15 mouse cellular contexts compared by ENCODE assay signal in genomic region chr7:24487403-24487802, GRCm38 (mm10). TPM values are rescaled to one million over a fixed set of nuclear protein-coding genes. Genes with fewer than 3 reads are reported as not detected.
DNase-seq lines count a peak whose midpoint lies in the region; ATAC-seq and TF ChIP-seq lines count a peak whose summit lies in the region.
"Had no signal": no experiment of that assay in that cellular context is flagged by ENCODE, and none has a peak within 500 bp of the region (broad histone marks: within the 10 kb centered on the region; RNA-seq: fewer than 3 reads in every experiment).

No protein-coding gene starts in this region.

- H3K9me3 ChIP-seq in forebrain, embryonic 10.5 days = no peaks in the 10 kb centered on the region
- no peaks in the 10 kb centered on the region for H3K9me3 ChIP-seq in hindbrain, embryonic 13.5 days
- H3K9me3 ChIP-seq in midbrain, embryonic 16.5 days (replicated peaks; ENCODE audit: control insufficient read depth, low read length, poor library complexity, severe bottlenecking) = no peaks in the 10 kb centered on the region
- H3K9me3 ChIP-seq: heart, embryonic 15.5 days; limb, embryonic 13.5 days had no signal

- TF ChIP-seq CTCF in kidney, adult 2 months (conservative IDR thresholded peaks at IDR 0.05; ENCODE audit: insufficient read depth, insufficient read length, low read depth, low read length) = no peak

- no peaks in the 10 kb centered on the region for H3K27me3 ChIP-seq in kidney, adult 2 months (replicated peaks; ENCODE audit: control insufficient read depth, insufficient read depth, low read length)
- peaks cover 36% of the 10 kb centered on the region for H3K27me3 ChIP-seq in forebrain, embryonic 10.5 days (ENCODE audit: poor library complexity, severe bottlenecking)
- H3K27me3 ChIP-seq in hindbrain, embryonic 13.5 days = no peaks in the 10 kb centered on the region
- no peaks in the 10 kb centered on the region for H3K27me3 ChIP-seq in midbrain, embryonic 16.5 days (ENCODE audit: control insufficient read depth, insufficient read depth, low read depth, low read length)

- DNase-seq in kidney, adult 2 months = no peak
- no peak for DNase-seq in kidney, postnatal 25 days
- DNase-seq in forebrain, embryonic 10.5 days (ENCODE audit: extremely low spot score, low spot score) = no peak
- DNase-seq in heart, postnatal 4 days = no peak
- DNase-seq in thymus, postnatal 4 days = no peak
- DNase-seq in spleen, adult 12 weeks (ENCODE audit: low spot score) = no peak
- DNase-seq: gastrocnemius, postnatal 25 days; thymus, adult 18-20 months had no signal

- H3K4me3 ChIP-seq in kidney, adult 2 months (ENCODE audit: insufficient read depth, low read depth, low read length) = no peak overlapping the region
- peak overlapping the region; percentile 13; the same call in 1 of the 2 replicates for H3K4me3 ChIP-seq in forebrain, embryonic 10.5 days
- no peak overlapping the region for H3K4me3 ChIP-seq in hindbrain, embryonic 13.5 days
- H3K4me3 ChIP-seq in midbrain, embryonic 16.5 days (ENCODE audit: low read depth, low read length) = no peak overlapping the region; the same call in 1 of the 2 replicates
- H3K4me3 ChIP-seq: heart, embryonic 15.5 days; limb, embryonic 13.5 days had no signal

- H3K27ac ChIP-seq in kidney, adult 2 months (ENCODE audit: insufficient read depth, low read depth, low read length) = peak overlapping the region; percentile 33; the same call in 1 of the 2 replicates
- peak overlapping the region; percentile 83 for H3K27ac ChIP-seq in forebrain, embryonic 10.5 days
- H3K27ac ChIP-seq in hindbrain, embryonic 13.5 days = peak overlapping the region; percentile 87
- peak overlapping the region; percentile 77 for H3K27ac ChIP-seq in midbrain, embryonic 16.5 days (ENCODE audit: low read length)
- H3K27ac ChIP-seq: heart, embryonic 15.5 days; limb, embryonic 13.5 days had no signal

- peak overlapping the region; percentile 78 for H3K9ac ChIP-seq in hindbrain, embryonic 13.5 days
- H3K9ac ChIP-seq in midbrain, embryonic 16.5 days (ENCODE audit: low read depth, low read length) = peak overlapping the region; percentile 72
- H3K9ac ChIP-seq: heart, embryonic 15.5 days; limb, embryonic 13.5 days had no signal

- no peak for TF ChIP-seq POLR2A in kidney, adult 2 months (IDR thresholded peaks at IDR 0.05; ENCODE audit: low read depth, low read length)

- 29% methylated on average over 3 of the region's 3 CpGs for WGBS in kidney, adult 2 months
- 49% methylated on average over 3 of the region's 3 CpGs for WGBS in forebrain, embryonic 10.5 days
- WGBS in hindbrain, embryonic 13.5 days = 20% methylated on average over 3 of the region's 3 CpGs
- 42% methylated on average over 3 of the region's 3 CpGs for WGBS in midbrain, embryonic 16.5 days

- 0 out of 2 replicates have a peak, but pooled peaks have one; percentile 2 for ATAC-seq in hindbrain, embryonic 13.5 days (ENCODE audit: low FRiP score)
- no peak for ATAC-seq in midbrain, embryonic 16.5 days
- ATAC-seq: intestine, postnatal 0 days had no signal

- H3K4me2 ChIP-seq in hindbrain, embryonic 13.5 days = peak overlapping the region; percentile 75
- H3K4me2 ChIP-seq in midbrain, embryonic 16.5 days (ENCODE audit: low read length) = peak overlapping the region; percentile 67; the same call in 1 of the 2 replicates
- H3K4me2 ChIP-seq: heart, embryonic 15.5 days; limb, embryonic 13.5 days had no signal

- H3K4me1 ChIP-seq in kidney, adult 2 months (ENCODE audit: control insufficient read depth, insufficient read depth, low read length) = peaks cover 5% of the 10 kb centered on the region
- peaks cover 39% of the 10 kb centered on the region for H3K4me1 ChIP-seq in forebrain, embryonic 10.5 days
- H3K4me1 ChIP-seq in hindbrain, embryonic 13.5 days (replicated peaks) = peaks cover 60% of the 10 kb centered on the region
- peaks cover 47% of the 10 kb centered on the region for H3K4me1 ChIP-seq in midbrain, embryonic 16.5 days (ENCODE audit: control insufficient read depth, insufficient read depth, low read length)

- H3K36me3 ChIP-seq in kidney, adult 2 months (ENCODE audit: control insufficient read depth, insufficient read depth, low read length) = no peaks in the 10 kb centered on the region
- H3K36me3 ChIP-seq in forebrain, embryonic 10.5 days (replicated peaks) = peaks cover 19% of the 10 kb centered on the region
- H3K36me3 ChIP-seq in hindbrain, embryonic 13.5 days = peaks cover 17% of the 10 kb centered on the region
- H3K36me3 ChIP-seq in midbrain, embryonic 16.5 days (ENCODE audit: control insufficient read depth, insufficient read depth, low read length) = no peaks in the 10 kb centered on the region
- H3K36me3 ChIP-seq: heart, embryonic 15.5 days; limb, embryonic 13.5 days had no signal

RNA-seq across cellular contexts. Expression of gene Cadm4, which starts 5.6 kb away (rescaled TPM):
- polyA plus RNA-seq in kidney, adult 2 months (2012; rRNA removed) = 54.7 and 66.4 TPM in 2 replicates
- 9.3 and 10.0 TPM in 2 replicates for polyA plus RNA-seq in forebrain, embryonic 10.5 days (2016; fragmentation: Nextera tagmentation; extraction: Ambion mirVana)
- 67.2 and 67.9 TPM in 2 replicates for polyA plus RNA-seq in hindbrain, embryonic 13.5 days (2015; fragmentation: Nextera tagmentation; extraction: Ambion mirVana)
- polyA plus RNA-seq in midbrain, embryonic 16.5 days (2015; fragmentation: Nextera tagmentation; extraction: Ambion mirVana) = 63.2 and 75.3 TPM in 2 replicates
- total RNA-seq in heart, postnatal 4 days (2021) = 10 to 100 TPM; 11.9 to 12.5 TPM
- total RNA-seq: monocyte, adult 5-6 weeks had no signal

RNA-seq across cellular contexts. Expression of gene Zfp428, which starts 19.4 kb away (rescaled TPM):
- polyA plus RNA-seq in kidney, adult 2 months (2012; rRNA removed) = 9.5 and 17.1 TPM in 2 replicates
- 111 and 113 TPM in 2 replicates for polyA plus RNA-seq in forebrain, embryonic 10.5 days (2016; fragmentation: Nextera tagmentation; extraction: Ambion mirVana)
- 259 and 270 TPM in 2 replicates for polyA plus RNA-seq in hindbrain, embryonic 13.5 days (2015; fragmentation: Nextera tagmentation; extraction: Ambion mirVana)
- 298 and 327 TPM in 2 replicates for polyA plus RNA-seq in midbrain, embryonic 16.5 days (2015; fragmentation: Nextera tagmentation; extraction: Ambion mirVana)
- total RNA-seq in heart, postnatal 4 days (2021) = 10 to 100 TPM; 17.3 to 18.5 TPM

RNA-seq across cellular contexts. Expression of gene AC161166.1, which starts 24.9 kb away (rescaled TPM):
- not detected in 2 replicates for polyA plus RNA-seq in kidney, adult 2 months (2012; rRNA removed)
- 0.82 and 1.3 TPM in 2 replicates for polyA plus RNA-seq in forebrain, embryonic 10.5 days (2016; fragmentation: Nextera tagmentation; extraction: Ambion mirVana)
- polyA plus RNA-seq in hindbrain, embryonic 13.5 days (2015; fragmentation: Nextera tagmentation; extraction: Ambion mirVana) = 1.1 and 1.6 TPM in 2 replicates
- 1.6 and 1.7 TPM in 2 replicates for polyA plus RNA-seq in midbrain, embryonic 16.5 days (2015; fragmentation: Nextera tagmentation; extraction: Ambion mirVana)
- total RNA-seq in heart, postnatal 4 days (2021) = not detected
- total RNA-seq: gastrocnemius, postnatal 25 days; layer of hippocampus, postnatal 10 days; monocyte, adult 5-6 weeks had no signal

RNA-seq across cellular contexts. Expression of gene Plaur, which starts 25.1 kb away (rescaled TPM):
- 10.1 and 12.9 TPM in 2 replicates for polyA plus RNA-seq in kidney, adult 2 months (2012; rRNA removed)
- polyA plus RNA-seq in forebrain, embryonic 10.5 days (2016; fragmentation: Nextera tagmentation; extraction: Ambion mirVana) = 1.1 and 1.3 TPM in 2 replicates
- polyA plus RNA-seq in hindbrain, embryonic 13.5 days (2015; fragmentation: Nextera tagmentation; extraction: Ambion mirVana) = 1.2 and 1.6 TPM in 2 replicates
- polyA plus RNA-seq in midbrain, embryonic 16.5 days (2015; fragmentation: Nextera tagmentation; extraction: Ambion mirVana) = 1.6 and 1.8 TPM in 2 replicates
- total RNA-seq in heart, postnatal 4 days (2021) = 10 to 100 TPM in 1 of 2 experiments, 1 to 10 TPM in 1; 6.4 to 10.4 TPM

RNA-seq across cellular contexts. Expression of gene Irgc1, which starts 35.3 kb away (rescaled TPM):
- polyA plus RNA-seq in kidney, adult 2 months (2012; rRNA removed) = 0.33 and 0.41 TPM in 2 replicates
- not detected in 2 replicates for polyA plus RNA-seq in forebrain, embryonic 10.5 days (2016; fragmentation: Nextera tagmentation; extraction: Ambion mirVana)
- not detected in 2 replicates for polyA plus RNA-seq in hindbrain, embryonic 13.5 days (2015; fragmentation: Nextera tagmentation; extraction: Ambion mirVana)
- not detected in 2 replicates for polyA plus RNA-seq in midbrain, embryonic 16.5 days (2015; fragmentation: Nextera tagmentation; extraction: Ambion mirVana)
- not detected for total RNA-seq in heart, postnatal 4 days (2021)
- total RNA-seq: gastrocnemius, postnatal 25 days; layer of hippocampus, postnatal 10 days; monocyte, adult 5-6 weeks had no signal
- polyA plus RNA-seq: heart, embryonic 15.5 days; intestine, postnatal 0 days; limb, embryonic 13.5 days had no signal

Comparison
In these comparisons a context has a peak if more than half of its experiments do, and no peak if none do; other contexts are left out.
1. H3K27ac ChIP-seq: peak in every context shown above with its lines; median percentile 87 in hindbrain, embryonic 13.5 days; 83 in forebrain, embryonic 10.5 days; 77 in midbrain, embryonic 16.5 days; 33 in kidney, adult 2 months.